Mouse (Mus musculus): ENCODE measurements around the gene Cacna1h.

DNA sequence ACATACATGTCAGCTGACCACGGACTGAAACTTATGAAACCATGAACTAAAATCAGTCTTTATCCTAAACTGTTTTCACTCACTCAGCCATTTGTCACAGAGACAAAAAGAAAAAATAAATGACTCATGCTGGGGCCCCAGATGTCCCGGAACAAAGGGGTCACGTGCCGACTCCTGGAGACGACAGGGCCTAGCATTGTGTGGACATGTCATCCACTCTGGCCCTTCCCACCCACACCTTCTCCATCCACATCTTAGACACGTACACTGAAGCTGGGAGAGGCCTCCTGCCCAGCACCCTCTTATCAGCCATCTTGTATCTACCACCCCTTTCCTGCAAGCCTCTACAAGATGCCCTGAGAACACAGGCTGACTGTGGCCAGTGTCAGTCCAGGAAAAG is 15.6 kb downstream of the Cacna1h start:
- no peak for TF ChIP-seq CTCF (IDR thresholded peaks at IDR 0.05; ENCODE audit: low read depth)
- no peak for TF ChIP-seq EP300 (IDR thresholded peaks at IDR 0.05; ENCODE audit: low read depth)
